Mouse (Mus musculus) myocyte (in vitro differentiated cells): ENCODE results near the gene Morn3. TPM values are rescaled to one million over a fixed set of nuclear protein-coding genes. Genes with fewer than 3 reads are reported as not detected.
A peak's percentile ranks its signal among the peaks of the same experiment; 100 is the strongest.

ENCODE experiments used
- H3K27me3 ChIP-seq: one replicate; pipeline ENCODE4 v1.6.1; 2011; ENCODE audit not compliant: control insufficient read depth, insufficient read depth, insufficient read length
- H3K36me3 ChIP-seq: one replicate; pipeline ENCODE4 v1.6.1; 2011; ENCODE audit not compliant: control insufficient read depth, insufficient read depth
- H3K4me2 ChIP-seq: one replicate; pipeline ENCODE4 v1.6.1; 2011; ENCODE audit warnings: low read depth, control low read depth
- H3K4me3 ChIP-seq: one replicate; pipeline ENCODE4 v1.5.1; 2011; ENCODE audit warnings: mild to moderate bottlenecking, control low read depth, moderate library complexity
- H3K79me2 ChIP-seq: one replicate; pipeline ENCODE4 v1.6.1; 2011; ENCODE audit not compliant: control insufficient read depth, insufficient read depth
- H3ac ChIP-seq: one replicate; pipeline ENCODE4 v1.6.1; 2011; ENCODE audit not compliant: control insufficient read depth, insufficient read length
- CEBPB ChIP-seq: IDR thresholded peaks from 2 replicates; pipeline ENCODE4 v1.6.1; 2011; ENCODE audit warnings: mild to moderate bottlenecking, moderate library complexity; ENCODE audit not compliant: poor library complexity, insufficient read depth, severe bottlenecking
- E2F4 ChIP-seq: IDR thresholded peaks from one replicate; pipeline ENCODE4 v1.6.1; 2011; ENCODE audit warnings: mild to moderate bottlenecking, control low read depth, moderate library complexity; ENCODE audit not compliant: insufficient read depth
- MAX ChIP-seq: IDR thresholded peaks from one replicate; pipeline ENCODE4 v1.6.1; 2011; ENCODE audit warnings: low read depth, mild to moderate bottlenecking, control low read depth
- MYOD1 ChIP-seq, 3 experiments: IDR thresholded peaks; one replicate each; pipeline ENCODE4 v1.6.1; 2011; ENCODE audit warnings: control low read depth in 2 of 3, low read depth in 2 of 3, mild to moderate bottlenecking in 2 of 3, moderate library complexity in 1 of 3; ENCODE audit not compliant: insufficient read length in 2 of 3, control insufficient read depth in 1 of 3
- MYOG ChIP-seq, 3 experiments: IDR thresholded peaks; one replicate each; pipeline ENCODE4 v1.6.1; 2011; ENCODE audit warnings: control low read depth in 2 of 3, low read depth in 2 of 3, mild to moderate bottlenecking in 2 of 3; ENCODE audit not compliant: insufficient read length in 2 of 3, control insufficient read depth in 1 of 3, insufficient read depth in 1 of 3
- POLR2A ChIP-seq: IDR thresholded peaks from one replicate; pipeline ENCODE4 v1.6.1; 2011; ENCODE audit warnings: low read depth, mild to moderate bottlenecking, control low read depth, moderate library complexity; ENCODE audit not compliant: insufficient read length
- POLR2AphosphoS2 ChIP-seq: IDR thresholded peaks from one replicate; pipeline ENCODE4 v1.6.1; 2011; ENCODE audit warnings: low read depth, control low read depth; ENCODE audit not compliant: insufficient read length
- REST ChIP-seq: IDR thresholded peaks from one replicate; pipeline ENCODE4 v1.6.1; 2011; ENCODE audit warnings: mild to moderate bottlenecking, control low read depth, moderate library complexity; ENCODE audit not compliant: insufficient read depth, insufficient read length
- SRF ChIP-seq: IDR thresholded peaks from one replicate; pipeline ENCODE4 v1.6.1; 2011; ENCODE audit warnings: low read depth; ENCODE audit not compliant: control insufficient read depth, insufficient read length
- TCF12 ChIP-seq: IDR thresholded peaks from one replicate; pipeline ENCODE4 v1.6.1; 2011; ENCODE audit warnings: mild to moderate bottlenecking, control low read depth; ENCODE audit not compliant: poor library complexity, insufficient read depth, severe bottlenecking
- TCF3 ChIP-seq: IDR thresholded peaks from one replicate; pipeline ENCODE4 v1.6.1; 2011; ENCODE audit warnings: low read depth, control low read depth; ENCODE audit not compliant: insufficient read length
- USF1 ChIP-seq: IDR thresholded peaks from one replicate; pipeline ENCODE4 v1.6.1; 2011; ENCODE audit warnings: low read depth, mild to moderate bottlenecking, control low read depth, moderate library complexity
- polyA plus RNA-seq: library from polyadenylated mRNA; unstranded; fragments of >200 nt; fragmentation: generic; extraction: Trizol; gene quantifications from one replicate; pipeline ENCODE4 v1.2.1, GENCODE M21; 2012; ENCODE audit warnings: missing spikeins

The Morn3 gene
- polyA plus RNA-seq, 1 experiment: not detected

DNA sequence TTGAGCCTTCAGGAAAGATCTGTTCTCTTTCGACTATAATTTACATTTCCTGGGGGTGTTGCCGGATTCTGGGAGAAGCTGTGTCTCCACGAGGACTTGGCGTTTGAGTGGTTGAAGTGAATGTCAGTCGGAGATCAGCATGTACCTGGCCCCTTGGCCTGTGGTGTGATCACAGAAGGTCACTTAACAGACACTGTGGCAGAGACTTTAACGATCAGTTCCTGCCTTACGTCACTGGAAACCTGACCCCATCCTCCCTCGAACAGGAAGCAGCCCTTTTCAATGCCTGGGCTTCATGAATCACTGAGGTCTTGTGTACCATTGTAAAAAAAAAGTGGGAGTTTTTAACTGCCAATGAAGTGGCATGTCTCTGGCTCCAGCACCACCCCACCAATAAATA is 33.2 kb upstream of the Morn3 start:
- Histone ChIP-seq H3ac (no peak overlapping the region), H3K4me3 (no peak overlapping the region), H3K27me3 (no peaks in the 10 kb centered on the region), H3K79me2 (peaks cover 39% of the 10 kb centered on the region), H3K4me2 (no peak overlapping the region), H3K36me3 (no peaks in the 10 kb centered on the region)
- TF ChIP-seq MYOD1 (IDR thresholded peaks at IDR 0.05; ENCODE audit: control insufficient read depth in 1 of 3, insufficient read length in 2 of 3, low read depth in 2 of 3) (no peak), REST (no peak), MYOG (IDR thresholded peaks at IDR 0.05; ENCODE audit: control insufficient read depth in 1 of 3, insufficient read depth in 1 of 3, insufficient read length in 2 of 3, low read depth in 2 of 3) (no peak), POLR2A (no peak), SRF (no peak), E2F4 (no peak), TCF3 (no peak), CEBPB (no peak), POLR2AphosphoS2 (no peak), USF1 (no peak), TCF12 (no peak), MAX (no peak)

DNA sequence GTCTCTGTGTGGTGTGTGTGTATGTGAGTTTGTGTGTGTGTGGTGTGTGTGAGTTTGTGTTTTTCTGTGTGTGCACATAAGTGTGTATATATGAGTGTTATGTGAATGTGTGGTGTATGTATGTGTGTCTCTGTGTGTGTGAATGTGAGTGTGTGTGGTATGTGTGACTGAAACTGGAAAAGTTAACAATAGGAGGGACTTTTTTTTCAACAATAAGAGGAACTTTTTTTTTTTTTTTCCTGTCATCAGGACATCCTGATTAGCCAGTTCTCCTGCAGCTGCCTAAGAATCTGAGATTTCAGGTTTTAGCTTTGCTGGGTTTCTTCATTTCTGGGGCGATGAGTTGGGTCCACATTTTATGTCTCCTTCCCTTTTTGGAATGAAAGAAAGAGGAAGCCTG is 32.8 kb upstream of the Morn3 start:
- Histone ChIP-seq H3K36me3 (no peaks in the 10 kb centered on the region), H3K79me2 (peaks cover 35% of the 10 kb centered on the region), H3K4me3 (no peak overlapping the region), H3ac (no peak overlapping the region), H3K27me3 (no peaks in the 10 kb centered on the region), H3K4me2 (peak overlapping the region; percentile 40)
- TF ChIP-seq TCF12 (no peak), MAX (no peak), SRF (no peak), E2F4 (no peak), POLR2A (no peak), MYOD1 (IDR thresholded peaks at IDR 0.05; ENCODE audit: control insufficient read depth in 1 of 3, insufficient read length in 2 of 3, low read depth in 2 of 3) (no peak), POLR2AphosphoS2 (no peak), REST (no peak), USF1 (no peak)

GRCm38 (mm10) chr5:123076419-123077281 is 29.8 kb upstream of the Morn3 start:
- Histone ChIP-seq H3K27me3 (no peaks in the 10 kb centered on the region), H3K79me2 (peaks cover 33% of the 10 kb centered on the region), H3K4me2 (peak overlapping the region; percentile 90), H3K4me3 (peak overlapping the region; percentile 80), H3ac (peak overlapping the region; percentile 61), H3K36me3 (no peaks in the 10 kb centered on the region)
- TF ChIP-seq TCF3: peak; percentile 18
- peak; percentile 45 to 89 (median 56) for TF ChIP-seq MYOG (IDR thresholded peaks at IDR 0.05; ENCODE audit: control insufficient read depth in 1 of 3, insufficient read depth in 1 of 3, insufficient read length in 2 of 3, low read depth in 2 of 3)
- no peak for TF ChIP-seq POLR2AphosphoS2
- no peak for TF ChIP-seq CEBPB
- peak; percentile 26 for TF ChIP-seq TCF12
- TF ChIP-seq REST: no peak
- TF ChIP-seq POLR2A: no peak
- TF ChIP-seq SRF: no peak
- no peak for TF ChIP-seq E2F4
- no peak for TF ChIP-seq MAX
- TF ChIP-seq USF1: no peak
- TF ChIP-seq MYOD1 (IDR thresholded peaks at IDR 0.05; ENCODE audit: control insufficient read depth in 1 of 3, insufficient read length in 2 of 3, low read depth in 2 of 3): peak in 2 of 3 experiments; percentile 67 to 91

DNA sequence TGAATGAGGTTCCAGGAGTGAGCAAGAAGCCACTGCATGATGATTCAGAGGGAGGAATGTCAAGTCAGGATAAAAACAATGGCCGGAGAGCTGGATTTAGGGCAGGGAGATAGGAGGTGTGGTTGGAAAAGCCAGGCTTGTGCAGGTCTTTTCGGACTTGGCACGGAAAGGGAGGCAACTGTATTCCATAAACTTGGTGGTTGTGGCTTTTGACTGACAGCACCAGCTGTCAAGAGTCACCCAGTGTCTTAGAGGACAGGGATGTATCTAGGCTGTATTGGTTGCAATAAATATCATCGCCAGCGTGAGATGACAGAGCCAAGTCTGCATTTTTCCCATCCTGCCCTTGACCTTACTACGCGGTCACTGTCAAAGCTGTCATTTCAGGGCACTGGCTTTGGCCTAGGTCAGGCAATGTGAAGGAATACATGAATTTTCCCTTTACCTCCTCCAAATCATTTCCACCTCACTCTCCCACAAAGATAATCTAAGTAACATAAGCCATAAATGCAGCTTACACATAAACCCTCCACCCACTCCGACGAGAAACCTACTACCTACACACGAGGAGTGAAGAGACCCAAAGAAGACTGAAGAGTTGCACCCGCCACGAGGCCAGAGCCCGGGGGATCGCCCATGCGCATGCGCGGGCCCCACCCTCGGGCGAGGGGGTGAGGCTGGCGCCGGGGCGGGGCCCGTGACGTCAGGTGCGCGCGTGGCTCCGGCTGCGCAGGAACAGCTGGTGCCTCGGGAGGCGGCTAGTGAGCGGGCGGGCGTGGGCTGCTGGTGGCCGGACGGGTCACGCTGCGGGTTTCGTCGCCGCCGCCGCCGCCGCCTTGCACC is 29.0 kb upstream of the Morn3 start:
- H3K4me2 ChIP-seq: peak overlapping the region; percentile 100
- H3K27me3 ChIP-seq: no peaks in the 10 kb centered on the region
- peaks cover 26% of the 10 kb centered on the region for H3K79me2 ChIP-seq
- peak overlapping the region; percentile 80 for H3K4me3 ChIP-seq
- peak overlapping the region; percentile 61 for H3ac ChIP-seq
- H3K36me3 ChIP-seq: no peaks in the 10 kb centered on the region
- TF ChIP-seq TCF3 (peak; percentile 94), POLR2AphosphoS2 (peak; percentile 92), SRF (no peak), REST (no peak), MYOG (IDR thresholded peaks at IDR 0.05; ENCODE audit: control insufficient read depth in 1 of 3, insufficient read depth in 1 of 3, insufficient read length in 2 of 3, low read depth in 2 of 3) (peak; percentile 85 to 99 (median 98)), CEBPB (0 out of 2 replicates have a peak, but pooled peaks have one; percentile 4), USF1 (peak; percentile 22), TCF12 (peak; percentile 96), MYOD1 (IDR thresholded peaks at IDR 0.05; ENCODE audit: control insufficient read depth in 1 of 3, insufficient read length in 2 of 3, low read depth in 2 of 3) (peak; percentile 98 to 100 (median 100)), POLR2A (peak; percentile 95)
